Mouse (Mus musculus): ENCODE measurements around the gene Klf5.
A peak's percentile ranks its signal among the peaks of the same experiment; 100 is the strongest.

Gene Klf5

DNA sequence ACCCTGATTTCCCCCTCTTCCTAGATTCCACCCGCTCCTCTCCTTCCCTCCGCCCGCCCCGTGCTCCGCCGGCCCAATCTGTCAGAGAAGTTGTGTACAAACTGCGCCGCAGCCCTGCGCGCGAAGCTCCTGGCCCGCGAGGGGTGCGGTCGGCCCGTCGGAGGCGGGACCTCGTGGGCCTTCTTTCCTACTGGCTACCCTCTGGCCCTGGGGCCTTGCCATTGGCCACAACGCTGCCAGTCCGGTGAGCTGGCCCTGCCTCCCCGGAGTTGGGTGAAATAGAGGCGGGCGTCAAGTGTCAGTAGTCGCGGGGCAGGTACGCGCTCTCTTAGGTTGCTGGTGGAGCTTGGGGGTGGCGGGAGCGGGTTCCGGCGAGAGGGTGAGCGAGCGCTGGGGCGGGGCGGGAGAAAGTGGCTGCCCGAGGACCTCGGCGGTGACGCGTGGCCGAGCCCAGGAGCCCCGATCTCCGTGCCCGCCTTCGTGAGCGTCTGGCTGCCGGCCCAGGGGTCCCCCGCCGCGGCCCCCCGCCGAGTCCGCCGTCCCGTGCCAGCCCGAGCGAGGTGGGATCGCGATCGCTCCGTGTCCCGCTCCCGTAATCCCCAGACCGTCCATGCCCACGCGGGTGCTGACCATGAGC lies at the start of gene Klf5:
Klf5 (plus strand) TSS at position 307 of the 637 bp plus-strand sequence.
- peak; percentile 68 for DNase-seq (ENCODE audit: low spot score)

DNA sequence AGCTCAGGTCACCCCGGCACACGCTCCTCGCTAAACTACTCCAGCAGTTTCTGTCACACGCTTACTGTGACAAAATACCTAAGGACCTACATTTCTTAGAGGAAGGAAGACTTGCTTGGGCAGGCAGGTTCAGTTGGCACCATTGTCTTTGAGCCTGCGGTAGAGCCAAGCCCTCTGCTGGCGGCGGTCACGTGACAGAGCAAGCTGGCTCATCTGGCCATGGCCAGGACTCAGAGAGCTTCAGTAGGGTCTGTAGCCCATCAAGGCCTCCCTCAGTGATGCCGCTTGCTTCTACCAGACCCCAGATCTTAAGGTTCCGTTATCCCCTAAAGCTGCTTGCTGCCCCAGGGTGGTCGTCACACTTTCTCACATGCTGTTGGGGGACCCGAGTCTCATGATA lies 36.5 kb upstream of the Klf5 start:
- DNase-seq (ENCODE audit: low spot score): no peak

DNA sequence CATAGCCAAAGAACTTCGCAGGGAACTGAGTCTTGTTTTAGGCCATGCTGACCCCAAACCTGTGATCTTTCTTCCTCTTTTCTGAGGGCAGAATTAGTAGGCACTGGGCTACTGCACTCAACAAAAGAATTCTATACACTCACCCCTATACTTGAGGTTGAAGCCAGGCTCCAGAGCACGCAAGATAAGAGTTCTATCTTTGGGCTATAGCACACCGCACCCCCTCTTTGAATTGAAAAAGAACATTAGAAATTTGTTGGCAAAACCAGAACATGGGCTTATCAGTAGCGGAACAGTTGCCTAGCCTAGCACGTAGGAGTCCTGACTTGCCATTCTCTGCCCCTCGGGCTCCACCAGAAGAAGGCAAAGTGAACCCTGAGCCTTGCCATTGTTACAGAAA lies 34.7 kb upstream of the Klf5 start:
- no peak for DNase-seq (ENCODE audit: low spot score)

DNA sequence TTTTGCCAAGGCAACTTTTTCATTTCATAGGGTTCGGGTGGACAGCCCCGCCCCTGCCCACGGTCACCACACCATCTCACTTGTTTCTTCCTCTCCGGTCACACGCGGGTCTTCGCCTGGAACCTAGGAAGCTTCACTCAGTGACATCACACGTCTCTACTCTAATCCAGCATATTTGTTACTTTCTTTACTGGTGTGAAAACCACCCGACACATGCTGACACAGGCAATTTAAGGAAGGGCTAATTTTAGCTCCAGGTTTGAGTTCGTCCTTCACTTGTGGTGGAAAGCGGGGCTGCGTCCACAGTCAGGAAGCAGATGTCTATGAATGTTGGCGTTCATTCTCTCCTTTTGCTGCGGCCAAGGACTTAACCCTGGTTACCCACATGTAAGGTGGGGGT lies 32.7 kb upstream of the Klf5 start:
- DNase-seq (ENCODE audit: low spot score): no peak

DNA sequence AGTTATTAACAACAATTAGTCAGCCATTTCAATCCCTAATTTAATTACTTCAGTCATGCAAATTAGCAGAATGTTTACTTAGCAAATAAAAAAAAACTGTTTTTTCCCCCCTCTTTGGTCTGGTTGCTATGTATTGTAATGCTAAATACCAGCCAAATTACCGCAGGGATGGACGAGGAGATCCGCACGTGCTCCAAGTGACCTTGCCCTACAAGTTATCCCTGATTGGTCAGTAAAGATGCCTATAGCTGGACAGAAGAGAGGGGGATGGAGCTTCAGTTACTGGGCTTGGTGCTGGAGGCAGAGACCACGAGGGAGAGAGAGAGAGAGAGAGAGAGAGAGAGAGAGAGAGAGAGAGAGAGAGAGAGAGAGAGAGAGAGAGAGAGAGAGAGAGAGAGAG lies 31.7 kb upstream of the Klf5 start:
- DNase-seq (ENCODE audit: low spot score): no peak

DNA sequence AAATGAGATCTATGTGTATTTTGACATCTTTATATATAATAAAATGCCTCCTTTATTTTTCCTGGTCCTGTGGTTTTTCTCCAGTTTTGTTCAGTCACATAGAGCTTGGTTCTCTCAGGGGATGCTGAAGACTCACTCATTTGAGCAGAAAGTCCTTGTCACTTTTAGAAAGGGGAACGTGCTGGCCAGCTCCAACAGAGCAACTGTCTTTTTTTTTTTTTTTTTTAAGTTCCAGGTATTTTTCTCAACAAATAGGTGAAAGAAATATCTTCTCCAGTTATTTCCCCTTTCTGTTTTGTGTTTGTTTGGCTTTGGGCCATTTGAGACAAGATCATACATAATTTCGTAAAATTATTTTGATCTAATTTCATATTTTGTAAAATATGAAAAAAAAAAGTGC lies 24.4 kb upstream of the Klf5 start:
- DNase-seq (ENCODE audit: low spot score): no peak

DNA sequence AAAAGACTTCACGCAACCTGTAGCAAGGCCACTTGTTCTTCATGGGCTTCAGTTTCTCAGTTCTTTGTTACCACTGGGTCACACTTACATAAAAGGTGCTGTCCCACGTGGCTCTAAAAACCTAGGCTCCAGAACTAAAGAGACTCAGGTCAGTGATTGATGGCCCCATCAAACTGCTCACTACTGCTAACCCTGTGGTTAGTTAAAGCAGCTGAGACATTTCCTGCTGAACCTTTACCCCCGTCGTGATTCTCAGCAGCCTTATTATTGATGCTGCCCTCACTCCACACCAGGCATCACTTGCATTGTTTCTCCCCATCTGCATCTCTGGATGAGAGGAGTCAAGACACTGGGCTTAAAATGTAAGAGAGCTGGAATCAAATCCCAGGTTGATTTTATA lies 22.7 kb upstream of the Klf5 start:
- DNase-seq (ENCODE audit: low spot score): no peak

DNA sequence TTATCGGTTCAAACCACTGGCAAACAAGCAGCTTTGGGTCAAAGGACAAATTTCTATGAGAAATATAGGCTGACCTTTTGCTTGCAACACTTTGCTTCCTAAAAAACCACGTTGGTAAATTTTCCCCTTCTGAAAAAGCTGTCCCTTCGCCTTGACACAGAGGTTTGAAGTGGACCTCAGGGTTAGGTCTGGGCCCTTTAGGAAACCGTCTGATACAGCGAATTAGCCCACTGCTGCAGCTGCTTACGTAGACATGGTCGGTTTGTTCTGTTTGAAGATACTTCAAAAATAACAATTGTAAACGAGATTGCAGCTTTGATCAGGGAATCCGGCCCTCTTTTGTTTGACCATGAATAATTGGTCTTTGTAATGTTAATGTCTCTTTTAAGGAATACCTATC lies 20.2 kb upstream of the Klf5 start:
- no peak for DNase-seq (ENCODE audit: low spot score)

DNA sequence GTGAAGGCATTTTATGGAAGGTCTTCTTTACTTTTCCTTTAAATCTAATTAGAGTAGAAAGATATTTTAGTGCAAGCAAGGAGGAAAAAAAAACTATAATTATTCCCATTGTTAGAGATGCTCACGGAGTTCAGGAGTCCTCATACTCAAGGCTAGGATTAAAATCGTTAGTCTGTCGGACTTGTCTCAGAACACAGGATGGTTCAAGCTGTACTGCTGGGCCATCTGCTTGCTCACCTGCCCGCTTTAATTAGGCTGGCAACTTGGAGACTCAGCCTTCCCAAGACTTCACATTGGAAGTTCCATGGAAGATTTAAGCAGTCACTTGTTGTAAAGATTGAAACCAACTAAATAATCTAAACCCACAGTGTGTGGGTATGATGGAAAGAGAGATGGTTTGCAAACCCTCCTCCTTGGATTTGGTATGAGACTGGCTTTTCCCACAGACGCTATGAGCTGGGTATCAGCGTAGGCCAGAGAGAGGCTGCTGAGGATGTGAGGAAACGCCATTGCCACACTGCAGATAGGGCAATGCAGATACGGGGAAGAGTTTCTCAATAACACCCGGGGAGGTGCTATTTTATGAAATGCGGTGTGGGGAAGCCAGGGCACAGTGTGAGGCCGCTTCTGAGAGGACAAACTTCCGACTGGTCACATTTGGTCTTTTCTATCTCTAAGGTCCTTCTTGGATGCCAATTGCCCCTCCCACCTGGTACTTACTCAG lies 19.6 kb upstream of the Klf5 start:
- DNase-seq (ENCODE audit: low spot score): no peak

DNA sequence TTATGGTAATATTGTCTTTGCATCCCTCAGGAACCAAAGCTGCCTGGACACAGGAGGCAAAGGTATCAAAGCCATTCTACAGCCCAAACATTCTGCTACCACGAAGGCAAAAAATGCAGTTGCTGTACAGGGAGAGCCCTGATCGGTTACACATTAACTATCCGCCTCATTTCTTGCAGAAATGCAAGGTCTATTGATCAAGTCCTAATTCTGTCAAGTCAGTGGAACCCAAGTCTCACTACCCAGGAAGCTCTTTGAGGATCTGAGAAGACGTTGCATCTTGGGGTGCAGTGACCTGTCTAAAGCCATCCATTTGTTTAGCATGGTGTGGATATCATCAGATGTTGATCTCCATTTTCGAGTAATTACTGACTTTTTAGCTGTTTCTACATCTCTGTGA lies 18.1 kb upstream of the Klf5 start:
- no peak for DNase-seq (ENCODE audit: low spot score)

DNA sequence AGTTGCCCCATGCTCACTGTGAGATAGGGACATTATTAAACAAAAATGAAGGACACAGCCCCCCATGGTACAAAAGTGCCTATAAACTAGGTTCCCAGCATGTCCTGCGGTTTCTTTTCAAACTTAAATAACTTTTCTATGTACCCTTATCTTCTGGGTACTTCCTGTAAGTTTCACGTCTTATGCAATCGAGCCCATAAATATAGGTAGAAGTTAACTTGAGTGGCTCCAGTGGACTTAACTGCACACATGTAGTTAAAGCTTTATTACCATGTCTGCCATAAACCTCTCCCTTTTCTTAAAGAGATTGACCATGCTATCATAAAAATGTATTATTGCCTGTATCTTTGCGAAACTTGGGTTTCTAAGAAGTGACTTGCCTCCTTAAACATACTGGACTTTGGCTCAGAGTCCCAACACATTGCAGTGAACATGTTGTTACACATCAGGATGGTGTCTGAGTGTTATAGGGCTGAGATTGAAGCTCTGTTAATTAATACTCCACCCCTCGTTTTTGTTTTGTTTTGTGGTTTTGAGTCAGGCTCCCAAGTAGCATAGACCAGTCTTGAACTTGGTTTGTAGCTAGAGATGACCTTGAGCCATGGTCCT lies 17.6 kb upstream of the Klf5 start:
- DNase-seq (ENCODE audit: low spot score): no peak

DNA sequence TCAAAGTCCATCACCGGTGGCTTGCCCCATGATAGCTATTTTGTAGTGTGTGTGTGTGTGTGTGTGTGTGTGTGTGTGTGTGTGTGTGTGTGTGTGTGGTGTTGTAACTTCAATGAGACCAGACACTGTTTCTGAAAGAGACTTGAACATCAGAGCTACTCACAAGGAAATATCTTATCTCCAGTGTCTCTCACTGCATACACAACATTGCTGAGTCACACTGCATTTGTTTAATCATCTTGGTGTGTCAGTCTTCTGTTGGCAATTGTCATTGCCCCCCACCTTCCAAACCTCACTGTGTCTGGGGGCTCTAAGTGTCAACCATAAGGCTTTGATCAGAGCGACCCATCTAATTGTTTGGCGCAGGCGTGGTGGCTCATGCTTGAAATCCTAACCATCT lies 13.0 kb upstream of the Klf5 start:
- DNase-seq (ENCODE audit: low spot score): no peak

DNA sequence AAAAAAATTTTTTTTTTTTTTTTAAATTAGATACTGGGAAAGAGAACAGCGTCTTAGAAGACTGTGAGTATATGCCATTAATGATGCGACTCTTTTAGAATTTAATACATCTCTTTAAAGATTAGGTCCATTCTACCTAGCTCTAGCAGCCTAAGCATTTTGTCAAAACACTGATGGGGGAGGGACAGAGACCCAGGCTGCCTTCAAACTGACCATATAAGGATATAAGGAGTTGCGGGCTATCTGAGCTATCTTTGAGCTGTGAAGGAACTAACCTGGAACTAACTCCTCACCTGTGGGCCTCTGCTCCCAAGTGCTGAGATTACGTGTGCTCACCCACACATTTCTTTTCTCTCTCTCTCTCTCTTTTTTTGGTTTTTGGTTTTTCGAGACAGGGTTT lies 6.3 kb upstream of the Klf5 start:
- no peak for DNase-seq (ENCODE audit: low spot score)

DNA sequence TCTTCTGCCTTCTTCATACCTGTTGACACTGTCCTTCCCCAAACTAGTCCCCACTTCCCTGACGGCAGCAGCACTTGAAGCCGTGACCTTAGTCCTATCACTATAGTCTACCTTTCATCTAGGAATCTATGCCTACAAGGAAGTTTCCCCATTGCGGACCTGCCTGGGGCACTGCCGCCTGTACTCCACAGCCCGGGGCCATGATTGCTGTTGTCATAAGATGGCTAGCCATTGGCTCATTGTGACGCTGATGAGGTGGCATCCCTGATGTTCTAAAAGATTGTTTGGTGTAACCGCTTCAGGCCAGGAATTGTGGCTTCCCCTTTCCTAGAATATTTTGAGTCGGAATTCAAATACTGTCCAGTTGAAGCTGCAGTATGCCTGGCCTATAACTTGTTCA lies 4.1 kb upstream of the Klf5 start:
- no peak for DNase-seq (ENCODE audit: low spot score)

DNA sequence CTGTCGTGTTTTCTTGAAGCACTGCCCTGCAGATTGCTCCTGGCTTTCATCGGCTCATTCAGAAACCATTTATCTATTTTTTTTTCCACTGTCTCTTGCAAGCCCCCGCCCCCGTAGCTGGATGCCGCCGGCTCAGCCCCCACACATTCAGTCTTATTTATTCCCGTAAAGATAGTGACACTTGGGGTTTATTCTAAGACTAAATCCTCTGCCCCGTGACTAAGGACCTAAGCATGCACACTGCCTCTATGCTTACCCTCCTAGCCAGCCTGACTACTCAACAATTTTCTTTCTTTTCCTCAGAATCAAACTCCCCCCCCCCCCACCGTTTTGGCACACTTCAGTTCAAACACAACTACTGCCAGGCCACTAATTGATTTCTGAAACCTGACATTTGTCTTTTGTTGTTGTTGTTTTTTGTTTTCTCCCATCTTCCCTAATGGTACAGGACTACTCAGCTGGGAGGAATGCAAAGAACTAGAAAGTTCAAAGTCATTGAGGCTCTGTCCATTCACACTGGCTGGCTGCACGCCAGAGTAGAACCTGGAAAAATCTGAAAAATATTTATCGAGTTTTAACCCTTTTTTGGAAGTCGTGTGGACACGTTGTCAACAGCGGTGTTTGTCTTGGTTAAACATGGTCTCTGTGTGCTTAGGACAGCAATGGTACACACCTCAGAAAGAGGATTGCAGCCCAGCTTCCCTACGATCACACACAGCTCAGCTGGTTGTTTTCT lies 2.7 kb upstream of the Klf5 start:
- no peak for DNase-seq (ENCODE audit: low spot score)

DNA sequence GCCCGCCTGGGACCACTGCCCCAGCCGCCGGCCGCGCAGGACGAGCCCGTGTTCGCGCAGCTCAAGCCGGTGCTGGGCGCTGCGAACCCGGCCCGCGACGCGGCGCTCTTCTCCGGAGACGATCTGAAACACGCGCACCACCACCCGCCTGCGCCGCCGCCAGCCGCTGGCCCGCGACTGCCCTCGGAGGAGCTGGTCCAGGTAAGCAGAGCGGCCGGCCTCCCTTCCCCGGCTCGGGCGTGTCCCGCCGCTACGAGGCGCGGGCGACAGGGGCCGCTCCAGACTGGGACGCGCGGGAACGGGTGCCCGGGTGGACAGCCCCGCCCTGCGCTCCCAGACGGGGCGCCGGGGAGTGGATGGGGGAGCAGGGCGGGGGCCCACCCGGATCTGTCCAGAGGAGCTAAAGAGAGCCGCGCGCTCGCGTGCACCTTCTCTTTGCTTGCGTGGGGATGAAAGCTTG lies 561 bp downstream of the Klf5 start:
- peak; percentile 1 for DNase-seq (ENCODE audit: low spot score)

DNA sequence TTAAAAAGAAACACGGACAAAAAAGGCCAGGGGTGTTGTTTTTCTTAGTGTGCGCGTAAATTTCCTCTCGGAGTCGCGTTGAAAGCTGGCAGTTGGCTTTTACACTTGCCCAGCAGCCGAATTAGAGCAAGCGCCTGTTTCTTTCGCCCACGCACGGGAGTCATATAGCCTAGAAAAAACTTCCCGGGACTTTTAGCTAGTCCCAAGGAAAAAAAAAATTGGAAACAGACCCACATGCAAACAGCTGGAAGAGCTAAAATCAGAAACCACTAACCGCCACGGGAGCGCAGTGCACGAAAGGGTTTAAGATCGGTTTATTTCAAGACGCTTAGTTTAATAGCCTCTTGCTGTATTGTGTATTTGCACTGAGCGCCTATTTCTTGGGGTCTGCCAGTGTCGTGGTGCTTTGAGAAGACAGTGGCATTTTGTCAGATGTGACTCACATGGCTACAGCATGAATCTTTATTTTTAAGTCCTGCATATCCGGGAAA lies 1.3 kb downstream of the Klf5 start:
- DNase-seq (ENCODE audit: low spot score): no peak

DNA sequence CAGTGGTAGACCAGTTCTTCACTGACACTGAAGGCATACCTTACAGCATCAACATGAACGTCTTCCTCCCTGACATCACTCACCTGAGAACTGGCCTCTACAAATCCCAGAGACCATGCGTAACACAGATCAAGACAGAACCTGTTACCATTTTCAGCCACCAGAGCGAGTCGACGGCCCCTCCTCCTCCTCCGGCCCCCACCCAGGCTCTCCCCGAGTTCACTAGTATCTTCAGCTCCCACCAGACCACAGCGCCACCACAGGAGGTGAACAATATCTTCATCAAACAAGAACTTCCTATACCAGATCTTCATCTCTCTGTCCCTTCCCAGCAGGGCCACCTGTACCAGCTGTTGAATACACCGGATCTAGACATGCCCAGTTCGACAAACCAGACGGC lies 3.0 kb downstream of the Klf5 start:
- no peak for DNase-seq (ENCODE audit: low spot score)

DNA sequence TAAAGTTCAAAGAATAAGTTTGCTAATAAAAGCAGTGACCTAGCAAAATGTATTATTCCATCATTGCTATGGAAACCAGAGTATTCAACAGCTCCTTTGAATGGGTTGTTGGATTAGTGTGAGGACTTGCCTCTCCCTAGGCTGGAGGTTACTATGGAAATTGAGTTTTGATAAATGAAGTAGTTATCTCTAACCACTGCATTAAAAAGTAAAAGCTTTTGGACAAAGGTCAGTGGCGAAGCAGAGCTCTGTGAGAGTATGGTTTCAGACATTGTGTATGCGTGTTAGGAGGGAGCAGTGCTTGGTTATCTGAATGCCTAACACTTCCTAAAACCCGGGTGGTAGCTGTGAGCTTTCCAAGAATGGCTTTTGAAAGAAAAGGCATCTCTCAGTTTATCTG lies 5.9 kb downstream of the Klf5 start:
- DNase-seq (ENCODE audit: low spot score): no peak

DNA sequence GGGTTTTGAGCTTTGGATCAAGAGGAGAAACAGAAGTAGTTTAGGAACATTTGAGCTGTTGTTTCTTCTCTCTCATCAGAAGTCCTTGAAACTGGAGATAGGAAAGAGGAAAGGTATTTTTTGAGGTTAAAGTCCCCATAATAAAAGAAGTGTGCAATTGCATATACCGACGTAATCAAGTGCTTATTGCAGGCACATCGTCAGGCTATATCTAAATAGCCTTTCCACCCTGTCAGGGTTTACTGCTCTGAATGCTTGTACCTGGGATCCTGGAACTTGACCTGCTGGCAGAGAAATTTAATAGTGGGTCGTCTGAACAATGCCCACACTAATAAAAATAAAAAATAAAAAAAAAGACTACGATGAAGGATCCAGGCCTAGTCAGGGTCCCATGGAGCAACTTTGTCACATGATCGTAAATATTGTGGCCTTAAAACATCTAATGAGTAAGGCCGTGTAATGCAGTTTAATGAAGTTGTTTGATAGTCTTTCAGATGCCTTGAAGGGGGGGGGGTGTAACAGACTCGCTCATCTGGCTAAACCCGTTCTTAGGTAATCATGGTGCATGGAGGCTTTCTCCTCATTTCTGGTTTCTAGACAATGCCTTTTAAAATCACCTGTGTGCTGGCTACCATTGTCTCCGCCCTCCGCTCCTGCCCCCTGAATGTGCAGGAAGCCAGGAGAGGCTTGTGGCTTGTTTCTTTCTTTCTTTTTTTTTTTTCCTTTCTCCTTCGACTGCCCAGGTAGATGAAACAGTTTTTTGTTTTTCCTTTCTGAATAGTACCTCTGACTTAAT lies 6.7 kb downstream of the Klf5 start:
- no peak for DNase-seq (ENCODE audit: low spot score)

DNA sequence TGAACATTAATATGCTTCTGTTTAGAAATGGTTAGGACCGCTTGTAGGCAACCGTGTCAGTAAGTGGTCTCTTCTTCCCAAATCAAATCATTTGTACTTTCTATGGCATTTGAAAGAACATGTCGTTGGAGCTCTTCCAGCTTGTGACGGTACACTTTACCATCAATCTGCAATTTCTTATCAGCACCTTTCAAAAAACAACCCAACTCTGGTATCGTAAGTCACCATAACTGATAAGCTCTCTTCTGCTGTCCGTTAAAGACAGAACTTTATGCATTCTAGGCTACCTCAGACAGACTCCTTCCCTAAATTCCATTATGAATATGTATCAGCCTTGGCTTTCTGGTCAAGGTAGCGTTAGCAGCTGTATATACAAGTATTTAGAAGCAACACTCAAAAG lies 7.9 kb downstream of the Klf5 start:
- DNase-seq (ENCODE audit: low spot score): no peak

DNA sequence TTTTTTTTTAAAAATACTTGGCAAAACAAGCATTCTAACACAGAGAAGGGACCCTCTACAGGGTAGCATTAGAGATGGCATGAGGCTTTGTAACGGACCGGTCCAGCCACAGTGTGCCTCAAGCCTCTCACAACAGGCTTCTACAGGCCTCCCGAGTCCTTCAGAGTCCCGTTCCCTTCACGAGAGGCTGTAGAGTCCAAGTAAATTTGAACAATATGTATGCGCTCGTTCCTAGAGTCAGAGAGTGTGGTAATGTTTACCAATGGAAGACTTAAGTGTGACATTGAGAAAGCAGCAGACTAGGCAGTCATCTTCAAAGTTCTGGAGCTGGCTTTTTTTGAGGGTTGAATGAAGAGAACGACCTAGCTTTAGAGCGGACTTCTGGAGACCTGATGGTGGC lies 11.1 kb downstream of the Klf5 start:
- DNase-seq (ENCODE audit: low spot score): no peak
